Mouse (Mus musculus) heart, adult 2 months (tissue): ENCODE measurements at regions not wholly inside any gene's neighbourhood (a gene's known extent, or its start where the extent isn't known, plus 50 kb on each side); places are given as distances from the start of the nearest gene placed in this dataset.

Experiments used
- CTCF ChIP-seq: fragments of 200-600 bp; IDR thresholded peaks from 2 replicates; pipeline ENCODE4 v1.8.1; 2022; ENCODE audit warnings: antibody characterized with exemption, mild to moderate bottlenecking, moderate library complexity
- POLR2A ChIP-seq: fragments of 200-500 bp; IDR thresholded peaks from 2 replicates; pipeline ENCODE4 v1.6.1; 2011; ENCODE audit warnings: mild to moderate bottlenecking, low read depth, low read length, control low read depth; ENCODE audit not compliant: insufficient read depth

DNA sequence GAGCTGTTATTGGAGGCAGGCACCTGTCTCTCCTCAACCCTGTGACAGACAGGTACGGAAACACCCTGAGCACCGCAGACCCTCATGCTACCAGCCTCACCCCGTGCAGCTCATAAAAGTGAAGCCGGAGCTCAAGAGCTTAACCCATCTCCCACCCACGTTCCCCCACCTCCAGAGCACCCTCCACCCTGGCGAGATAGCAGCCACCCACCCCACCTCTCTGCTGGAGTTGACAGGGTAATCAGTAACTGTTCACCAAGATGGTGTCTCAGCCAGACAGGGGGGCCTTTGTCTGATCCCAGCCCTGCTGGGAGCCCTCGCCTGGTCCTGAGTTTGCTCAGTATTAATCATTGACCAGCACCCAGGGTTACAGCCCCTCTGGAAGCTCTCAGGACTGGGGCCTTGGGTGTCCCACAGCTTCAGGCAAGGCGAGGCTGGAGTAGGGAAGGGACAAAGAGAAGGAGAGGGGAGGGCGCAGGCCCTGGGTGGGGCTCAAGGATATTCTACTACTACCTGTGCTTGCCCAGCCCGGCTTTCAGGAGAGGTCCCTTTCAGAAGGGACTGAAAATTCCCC, 151.3 kb upstream of the Haao start:
- TF ChIP-seq CTCF = no peak
- TF ChIP-seq POLR2A = no peak
